Mouse (Mus musculus): ENCODE measurements at regions not wholly inside any gene's neighbourhood (a gene's known extent, or its start where the extent isn't known, plus 50 kb on each side); places are given as distances from the start of the nearest gene placed in this dataset.

DNA sequence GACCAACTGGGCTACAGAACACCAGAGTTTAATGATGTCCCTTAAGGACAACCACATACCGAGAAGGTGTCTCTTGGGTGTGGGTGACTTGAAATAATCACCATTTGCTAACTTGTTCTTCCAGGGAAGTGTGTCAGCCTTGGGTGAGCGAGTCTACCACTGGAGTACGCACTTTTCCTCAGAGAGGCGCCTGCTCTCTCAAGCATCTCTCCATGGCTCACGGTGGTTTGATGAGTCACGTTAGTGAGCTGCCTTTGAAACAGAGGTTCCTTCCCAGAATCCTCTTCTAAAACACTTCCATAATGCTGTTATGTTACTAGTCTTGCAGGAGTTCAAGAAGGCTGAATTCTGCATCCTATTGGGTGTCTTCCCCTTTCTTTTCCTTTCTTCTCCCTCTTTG, 58.6 kb upstream of the Arntl start:
- Histone ChIP-seq H3K4me1 (peaks cover 6% of the 10 kb centered on the region; the same call in 1 of the 2 replicates), H3K4me2 (no peak overlapping the region), H3K9me3 (no peaks in the 10 kb centered on the region), H3K36me3 (no peaks in the 10 kb centered on the region), H3K4me3 (no peak overlapping the region), H3K9ac (no peak overlapping the region), H3K27me3 (no peaks in the 10 kb centered on the region), H3K27ac (no peak overlapping the region)
- ATAC-seq (ENCODE audit: borderline replicate concordance, extremely low read depth, low FRiP score, low TSS enrichment): no peak
- WGBS: 79% methylated on average over 6 of the region's 6 CpGs

GRCm38 (mm10) chr7:113149966-113150470, 57.2 kb upstream of the Arntl start:
- Histone ChIP-seq H3K27ac (peak overlapping the region; percentile 56), H3K4me1 (peaks cover 6% of the 10 kb centered on the region; the same call in 1 of the 2 replicates), H3K4me2 (no peak overlapping the region), H3K9me3 (no peaks in the 10 kb centered on the region), H3K4me3 (no peak overlapping the region), H3K9ac (no peak overlapping the region), H3K27me3 (no peaks in the 10 kb centered on the region), H3K36me3 (no peaks in the 10 kb centered on the region)
- 71% methylated on average over 4 of the region's 4 CpGs for WGBS
- no peak for ATAC-seq (ENCODE audit: borderline replicate concordance, extremely low read depth, low FRiP score, low TSS enrichment)

- ATAC-seq (ENCODE audit: borderline replicate concordance, extremely low read depth, low FRiP score, low TSS enrichment): no peak
- H3K4me3 ChIP-seq: no peak overlapping the region
- no peak overlapping the region for H3K9ac ChIP-seq
- no peaks in the 10 kb centered on the region for H3K27me3 ChIP-seq
- 20% methylated on average over 6 of the region's 6 CpGs for WGBS
- H3K4me1 ChIP-seq: peaks cover 6% of the 10 kb centered on the region; the same call in 1 of the 2 replicates
- no peaks in the 10 kb centered on the region for H3K36me3 ChIP-seq
- H3K4me2 ChIP-seq: no peak overlapping the region
- H3K9me3 ChIP-seq: no peaks in the 10 kb centered on the region
- H3K27ac ChIP-seq: peak overlapping the region; percentile 69
These were observed 56.5 kb upstream of the Arntl start for GRCm38 (mm10) chr7:113150789-113151188.

DNA sequence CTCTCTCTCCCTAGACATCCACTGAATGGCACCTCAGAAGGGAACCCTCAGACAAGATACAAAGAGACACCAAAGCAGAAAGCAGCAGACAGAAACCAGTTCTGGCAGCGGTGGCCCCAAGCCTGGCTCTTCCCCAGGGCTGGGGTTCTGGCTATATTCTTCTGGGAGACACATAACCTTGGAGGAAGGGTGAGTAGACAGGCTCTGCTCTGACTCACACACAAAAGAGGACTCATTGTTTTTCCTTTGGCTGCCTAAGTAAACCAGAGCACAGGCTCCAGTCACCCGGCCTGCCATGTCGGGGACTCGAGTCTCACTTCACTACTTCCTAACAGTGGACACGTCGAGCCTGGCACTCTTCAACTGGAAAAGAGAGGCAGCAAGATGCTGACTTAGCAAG, 55.8 kb upstream of the Arntl start:
- Histone ChIP-seq H3K4me2 (no peak overlapping the region), H3K9ac (no peak overlapping the region), H3K36me3 (no peaks in the 10 kb centered on the region), H3K27me3 (no peaks in the 10 kb centered on the region), H3K9me3 (no peaks in the 10 kb centered on the region), H3K4me1 (peaks cover 6% of the 10 kb centered on the region; the same call in 1 of the 2 replicates), H3K27ac (peak overlapping the region; percentile 69), H3K4me3 (no peak overlapping the region)
- no peak for ATAC-seq (ENCODE audit: borderline replicate concordance, extremely low read depth, low FRiP score, low TSS enrichment)
- 29% methylated on average over 6 of the region's 6 CpGs for WGBS

DNA sequence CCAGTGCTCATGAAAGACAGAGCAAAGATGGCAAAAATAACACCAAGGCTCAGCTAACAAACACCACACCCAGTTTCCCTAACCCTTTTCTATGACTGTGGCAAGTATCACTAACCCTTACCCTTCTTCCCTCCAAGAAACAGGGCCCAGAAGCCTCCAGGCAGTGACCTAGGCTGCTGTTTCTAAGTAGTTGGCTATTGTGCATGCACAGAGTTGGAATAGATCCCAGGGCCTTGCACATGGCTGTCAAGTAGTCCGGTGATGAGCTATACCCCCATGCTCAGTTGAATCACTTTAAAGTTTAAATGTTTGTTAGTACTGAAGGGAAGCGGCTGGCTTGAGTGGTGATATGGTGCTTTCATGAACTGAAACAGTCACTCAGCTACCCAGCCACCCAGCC, 53.9 kb upstream of the Arntl start:
- Histone ChIP-seq H3K4me1 (peaks cover 6% of the 10 kb centered on the region; the same call in 1 of the 2 replicates), H3K9ac (no peak overlapping the region), H3K36me3 (no peaks in the 10 kb centered on the region), H3K27me3 (no peaks in the 10 kb centered on the region), H3K9me3 (no peaks in the 10 kb centered on the region), H3K4me2 (no peak overlapping the region), H3K4me3 (no peak overlapping the region), H3K27ac (no peak overlapping the region)
- WGBS: 57% methylated on average over 2 of the region's 2 CpGs
- no peak for ATAC-seq (ENCODE audit: borderline replicate concordance, extremely low read depth, low FRiP score, low TSS enrichment)

- Histone ChIP-seq H3K9ac (no peak overlapping the region), H3K4me2 (no peak overlapping the region), H3K4me3 (no peak overlapping the region), H3K36me3 (no peaks in the 10 kb centered on the region), H3K4me1 (peaks cover 6% of the 10 kb centered on the region; the same call in 1 of the 2 replicates), H3K9me3 (no peaks in the 10 kb centered on the region), H3K27ac (no peak overlapping the region), H3K27me3 (no peaks in the 10 kb centered on the region)
- no peak for ATAC-seq (ENCODE audit: borderline replicate concordance, extremely low read depth, low FRiP score, low TSS enrichment)
- WGBS: 59% methylated on average over 4 of the region's 4 CpGs
These were observed 53.2 kb upstream of the Arntl start for GRCm38 (mm10) chr7:113154066-113154465.

- Histone ChIP-seq H3K27ac (no peak overlapping the region), H3K36me3 (no peaks in the 10 kb centered on the region), H3K9ac (no peak overlapping the region), H3K27me3 (no peaks in the 10 kb centered on the region), H3K4me1 (peaks cover 1% of the 10 kb centered on the region; the same call in 1 of the 2 replicates), H3K4me3 (no peak overlapping the region), H3K9me3 (no peaks in the 10 kb centered on the region), H3K4me2 (no peak overlapping the region)
- 70% methylated on average over 5 of the region's 5 CpGs for WGBS
- ATAC-seq (ENCODE audit: borderline replicate concordance, extremely low read depth, low FRiP score, low TSS enrichment): no peak
These were observed 50.9 kb upstream of the Arntl start for GRCm38 (mm10) chr7:113156366-113156765.

GRCm38 (mm10) chr7:113156861-113157747, 50.2 kb upstream of the Arntl start:
- Histone ChIP-seq H3K4me2 (no peak overlapping the region), H3K9ac (no peak overlapping the region), H3K4me3 (no peak overlapping the region), H3K27ac (no peak overlapping the region), H3K4me1 (no peaks in the 10 kb centered on the region), H3K27me3 (no peaks in the 10 kb centered on the region), H3K9me3 (no peaks in the 10 kb centered on the region), H3K36me3 (no peaks in the 10 kb centered on the region)
- 69% methylated on average over 12 of the region's 12 CpGs for WGBS
- no peak for ATAC-seq (ENCODE audit: borderline replicate concordance, extremely low read depth, low FRiP score, low TSS enrichment)
